Mouse (Mus musculus) small intestine, adult 2 months (tissue): ENCODE results near the gene Dennd2a.

Experiments
- CTCF ChIP-seq: fragments of 200-500 bp; IDR thresholded peaks from 2 replicates; pipeline ENCODE4 v1.5.1; 2012; ENCODE audit warnings: low read depth, mild to moderate bottlenecking, control low read depth, inconsistent platforms, low read length, moderate library complexity, mixed read lengths; ENCODE audit not compliant: insufficient replicate concordance, insufficient read length; ENCODE audit errors: extremely low read depth
- POLR2A ChIP-seq: fragments of 200-500 bp; IDR thresholded peaks from 2 replicates; pipeline ENCODE4 v1.6.1; 2012; ENCODE audit warnings: low read depth, mild to moderate bottlenecking, control low read depth, inconsistent platforms, low read length, moderate library complexity

- TF ChIP-seq CTCF (no peak), POLR2A (no peak)
Measured at GRCm38 (mm10) chr6:39545474-39545873, 12.2 kb downstream of the Dennd2a start.
